Mouse (Mus musculus) hindbrain, embryonic 10.5 days (tissue): Measurements from ENCODE around the gene Synj2. TPM values are rescaled to one million over a fixed set of nuclear protein-coding genes. Genes with fewer than 3 reads are reported as not detected.

ENCODE experiments used
- polyA plus RNA-seq: library from polyadenylated mRNA; unstranded; fragments of >200 nt; fragmentation: Nextera tagmentation; extraction: Ambion mirVana; gene quantifications from 2 replicates; pipeline ENCODE4 v1.2.1, GENCODE M21; 2016

Synj2 gene
- polyA plus RNA-seq, 1 experiment from 2014 or later = 1.6 TPM

Other genes with a start within 250 kb of the Synj2 start
- gene Snx9, start 100.0 kb upstream of the Synj2 start, polyA plus RNA-seq = 12.7 and 14.5 TPM in 2 replicates
- 6.7 and 7.2 TPM in 2 replicates for gene Serac1, start 138.5 kb downstream of the Synj2 start, polyA plus RNA-seq
- 166 and 169 TPM in 2 replicates for gene Gtf2h5, start 138.5 kb downstream of the Synj2 start, polyA plus RNA-seq
- 133 and 134 TPM in 2 replicates for gene Tulp4, start 165.2 kb downstream of the Synj2 start, polyA plus RNA-seq